Mouse (Mus musculus): ENCODE data around the gene Galntl6. TPM values are rescaled to one million over a fixed set of nuclear protein-coding genes. Genes with fewer than 3 reads are reported as not detected.

Gene Galntl6
- polyA plus RNA-seq, 1 experiment from 2014 or later: 10.3 TPM

DNA sequence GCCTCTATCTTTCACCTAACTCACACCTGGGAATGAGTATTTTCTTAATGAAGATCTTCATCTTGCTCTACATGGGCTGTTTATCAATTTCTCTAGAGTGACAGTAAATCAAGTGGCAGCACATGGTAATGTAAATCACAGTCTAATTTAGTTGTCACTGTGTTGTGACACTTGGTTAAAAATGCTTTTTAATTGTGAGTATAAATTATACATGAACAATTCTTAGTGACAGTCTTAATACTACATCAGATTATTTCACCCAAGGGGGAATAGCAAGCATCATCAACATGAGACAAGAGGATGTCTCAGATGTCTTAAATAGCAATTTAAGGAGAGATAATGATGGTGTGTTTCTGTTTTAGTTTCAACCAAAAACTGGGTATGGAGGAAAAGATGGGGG, 88.1 kb downstream of the Galntl6 start:
- H3K27me3 ChIP-seq: no peaks in the 10 kb centered on the region
- no peak for ATAC-seq (ENCODE audit: low read depth)
- no peak overlapping the region for H3K27ac ChIP-seq (replicated peaks)
- no peaks in the 10 kb centered on the region for H3K4me1 ChIP-seq (replicated peaks)
- H3K9ac ChIP-seq: no peak overlapping the region
- no peaks in the 10 kb centered on the region for H3K9me3 ChIP-seq
- no peaks in the 10 kb centered on the region for H3K36me3 ChIP-seq
- no peak overlapping the region for H3K4me3 ChIP-seq
- no peak overlapping the region for H3K4me2 ChIP-seq

DNA sequence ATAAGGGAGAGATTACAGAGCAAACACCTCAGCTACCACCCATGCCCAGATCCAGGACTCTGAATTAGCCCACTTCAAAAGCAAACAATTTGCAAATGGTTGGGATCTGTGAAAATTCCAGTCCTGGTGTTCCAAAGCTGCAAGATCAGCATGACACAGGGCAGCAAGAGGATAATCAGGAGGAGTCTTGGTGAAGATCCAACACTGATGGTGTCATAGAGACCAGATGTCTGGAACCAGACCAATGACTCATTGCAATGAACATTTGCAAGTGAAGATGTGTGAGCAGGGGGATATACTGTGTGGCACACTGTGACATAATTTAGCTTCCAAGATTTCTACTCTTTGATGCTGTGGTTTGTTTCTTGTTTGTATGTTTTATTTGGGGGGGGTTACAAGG, 107.2 kb downstream of the Galntl6 start:
- H3K4me1 ChIP-seq (replicated peaks): no peaks in the 10 kb centered on the region
- no peak overlapping the region for H3K27ac ChIP-seq (replicated peaks)
- no peaks in the 10 kb centered on the region for H3K27me3 ChIP-seq
- no peak overlapping the region for H3K9ac ChIP-seq
- H3K36me3 ChIP-seq: no peaks in the 10 kb centered on the region
- H3K4me3 ChIP-seq: no peak overlapping the region
- ATAC-seq (ENCODE audit: low read depth): no peak
- no peaks in the 10 kb centered on the region for H3K9me3 ChIP-seq
- no peak overlapping the region for H3K4me2 ChIP-seq

DNA sequence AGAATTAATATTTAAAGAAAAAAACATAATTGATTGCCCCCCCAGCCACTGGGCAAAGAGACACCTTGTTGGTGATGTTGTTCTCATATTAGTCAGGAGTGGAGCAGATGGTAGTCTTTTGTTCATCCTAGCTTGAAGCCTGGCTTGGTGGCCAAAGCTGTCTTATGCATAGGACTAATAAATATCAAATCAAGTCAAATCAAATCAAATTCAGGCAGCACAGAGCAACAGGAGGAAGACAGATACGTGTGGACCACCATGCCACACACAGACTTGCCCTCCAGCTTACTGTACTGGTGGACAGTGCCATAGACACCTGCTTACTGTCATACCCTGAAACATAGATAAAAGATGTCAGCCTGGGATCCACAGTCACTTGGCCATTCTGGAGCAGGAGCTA, 110.6 kb downstream of the Galntl6 start:
- ATAC-seq (ENCODE audit: low read depth): no peak
- Histone ChIP-seq H3K27ac (replicated peaks) (no peak overlapping the region), H3K4me1 (replicated peaks) (no peaks in the 10 kb centered on the region), H3K4me3 (no peak overlapping the region), H3K27me3 (no peaks in the 10 kb centered on the region), H3K4me2 (no peak overlapping the region), H3K9ac (no peak overlapping the region), H3K9me3 (no peaks in the 10 kb centered on the region), H3K36me3 (no peaks in the 10 kb centered on the region)
- WGBS: 92% methylated on average over 1 of the region's 1 CpGs

DNA sequence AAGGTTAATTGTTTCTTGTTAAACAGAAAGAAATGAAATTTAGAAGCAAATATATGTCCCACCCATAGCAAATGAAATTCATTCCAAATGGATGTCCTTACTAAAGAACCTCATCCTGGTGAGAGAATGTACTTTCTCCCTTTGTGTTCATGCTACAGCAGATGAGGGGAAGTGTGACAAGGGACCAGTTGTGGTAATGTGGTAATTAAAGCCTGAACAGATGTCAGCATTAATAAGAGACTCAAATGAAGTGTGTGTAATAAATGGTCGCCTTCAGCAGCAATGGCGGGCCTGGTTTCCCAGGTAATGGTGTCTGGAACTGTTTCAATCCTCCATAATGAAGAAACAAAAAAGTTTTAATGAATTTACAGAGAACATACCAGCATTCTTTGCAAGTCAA, 158.7 kb downstream of the Galntl6 start:
- no peaks in the 10 kb centered on the region for H3K36me3 ChIP-seq
- 39% methylated on average over 2 of the region's 2 CpGs for WGBS
- H3K9ac ChIP-seq: no peak overlapping the region
- no peak overlapping the region for H3K4me2 ChIP-seq
- H3K4me1 ChIP-seq (replicated peaks): no peaks in the 10 kb centered on the region
- no peak overlapping the region for H3K4me3 ChIP-seq
- ATAC-seq (ENCODE audit: low read depth): peak; percentile 71; the same call in 1 of the 2 replicates
- H3K27me3 ChIP-seq: no peaks in the 10 kb centered on the region
- peaks cover 14% of the 10 kb centered on the region; the same call in 1 of the 2 replicates for H3K9me3 ChIP-seq
- no peak overlapping the region for H3K27ac ChIP-seq (replicated peaks)

DNA sequence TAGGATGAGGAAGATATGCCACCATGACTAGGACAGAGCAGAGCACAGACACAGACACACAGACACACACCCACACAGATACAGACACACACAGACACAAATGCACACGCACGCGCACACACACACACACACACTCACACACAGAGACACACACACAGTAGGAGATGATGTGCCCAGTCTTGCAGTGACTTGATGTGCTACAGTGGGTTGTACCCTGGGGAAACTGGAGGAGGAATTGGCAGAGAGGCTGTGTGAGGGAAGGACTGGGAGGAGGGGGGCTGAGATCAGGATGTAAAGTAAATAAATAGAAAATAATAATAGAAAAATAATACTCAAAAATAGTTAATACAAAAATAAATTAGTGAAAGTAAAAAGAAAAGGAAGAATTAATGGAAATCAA, 174.5 kb downstream of the Galntl6 start:
- Histone ChIP-seq H3K36me3 (no peaks in the 10 kb centered on the region), H3K4me3 (no peak overlapping the region), H3K4me2 (no peak overlapping the region), H3K9me3 (no peaks in the 10 kb centered on the region), H3K9ac (no peak overlapping the region), H3K27ac (replicated peaks) (no peak overlapping the region), H3K4me1 (replicated peaks) (no peaks in the 10 kb centered on the region), H3K27me3 (no peaks in the 10 kb centered on the region)
- WGBS: 88% methylated on average over 3 of the region's 3 CpGs
- no peak for ATAC-seq (ENCODE audit: low read depth)

DNA sequence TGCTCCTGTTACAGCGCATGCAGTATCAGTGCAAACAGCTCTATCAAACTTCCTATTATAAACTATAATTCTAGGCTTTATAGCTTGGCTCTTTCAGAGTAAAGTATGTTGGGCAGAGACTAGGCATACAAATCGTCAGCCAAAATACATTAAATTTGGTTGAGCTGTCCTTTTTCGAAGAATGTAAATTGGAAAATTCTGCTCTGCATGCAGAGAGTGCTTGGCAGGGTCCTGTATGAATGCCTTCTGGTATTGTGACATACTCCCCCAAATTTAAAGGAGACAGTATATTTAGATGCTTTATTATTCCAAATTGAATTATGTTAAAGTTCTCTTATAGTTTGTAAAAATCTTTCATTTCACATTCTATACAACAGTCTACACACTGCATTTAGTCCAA, 220.7 kb downstream of the Galntl6 start:
- H3K36me3 ChIP-seq: no peaks in the 10 kb centered on the region
- 87% methylated on average over 3 of the region's 3 CpGs for WGBS
- ATAC-seq (ENCODE audit: low read depth): no peak
- H3K9me3 ChIP-seq: no peaks in the 10 kb centered on the region
- H3K9ac ChIP-seq: no peak overlapping the region
- no peak overlapping the region for H3K4me3 ChIP-seq
- H3K27ac ChIP-seq (replicated peaks): no peak overlapping the region
- no peaks in the 10 kb centered on the region for H3K27me3 ChIP-seq
- H3K4me2 ChIP-seq: no peak overlapping the region
- H3K4me1 ChIP-seq (replicated peaks): no peaks in the 10 kb centered on the region

DNA sequence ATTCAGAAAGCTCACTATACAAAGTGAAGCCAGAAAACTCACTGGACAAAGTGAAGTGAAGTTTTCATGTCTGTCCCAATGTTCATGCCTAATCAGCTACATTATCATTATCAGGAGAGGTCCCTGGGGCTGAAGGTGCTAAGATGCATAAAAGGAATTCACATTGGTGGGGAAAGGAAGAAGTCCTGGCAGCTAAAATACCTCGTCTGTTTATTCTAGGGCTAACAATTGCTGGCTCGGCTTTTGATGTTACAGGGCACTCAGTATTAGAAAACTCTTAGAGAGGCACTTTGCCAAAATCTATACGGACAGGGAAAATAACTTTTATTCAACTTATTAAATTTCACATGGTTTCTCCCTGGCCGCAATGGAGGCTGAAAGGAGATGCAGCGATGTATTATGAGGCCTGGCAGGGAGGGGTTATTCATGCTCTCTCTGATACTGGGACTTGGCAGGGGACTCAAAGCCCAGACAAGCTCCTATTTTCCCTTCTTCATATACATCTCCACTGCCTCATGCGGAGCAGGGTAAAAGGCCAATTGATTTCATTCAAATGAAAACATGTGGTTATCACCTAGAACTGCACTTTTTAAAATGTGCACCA, 234.5 kb downstream of the Galntl6 start:
- peaks cover 5% of the 10 kb centered on the region; the same call in 1 of the 2 replicates for H3K4me1 ChIP-seq (replicated peaks)
- no peak overlapping the region for H3K4me3 ChIP-seq
- H3K9ac ChIP-seq: no peak overlapping the region
- no peaks in the 10 kb centered on the region for H3K36me3 ChIP-seq
- ATAC-seq (ENCODE audit: low read depth): no peak
- no peak overlapping the region for H3K4me2 ChIP-seq
- no peaks in the 10 kb centered on the region for H3K27me3 ChIP-seq
- no peaks in the 10 kb centered on the region for H3K9me3 ChIP-seq
- 35% methylated on average over 6 of the region's 6 CpGs for WGBS
- no peak overlapping the region for H3K27ac ChIP-seq (replicated peaks)

DNA sequence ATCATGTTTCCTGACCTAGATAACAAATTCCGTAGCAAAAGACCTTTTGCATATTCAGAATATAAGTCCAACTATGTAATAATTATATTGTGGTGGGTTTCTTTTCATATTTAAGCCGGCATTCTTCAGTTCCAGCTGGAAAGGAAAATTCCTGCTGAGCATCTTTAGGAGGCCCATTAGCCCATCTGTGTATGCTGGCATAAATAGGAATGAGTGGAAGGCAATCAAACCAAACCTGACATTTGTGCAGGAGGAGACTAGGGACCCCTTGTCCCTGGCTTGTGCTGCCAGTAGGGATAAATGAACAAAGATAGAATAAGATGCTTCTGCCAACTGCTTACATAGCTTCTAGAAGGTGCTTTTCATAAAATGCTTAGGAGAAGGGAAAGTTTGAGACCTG, 243.4 kb downstream of the Galntl6 start:
- H3K9ac ChIP-seq: no peak overlapping the region
- no peaks in the 10 kb centered on the region for H3K4me1 ChIP-seq (replicated peaks)
- H3K27me3 ChIP-seq: no peaks in the 10 kb centered on the region
- H3K4me3 ChIP-seq: no peak overlapping the region
- H3K4me2 ChIP-seq: no peak overlapping the region
- no peaks in the 10 kb centered on the region for H3K9me3 ChIP-seq
- WGBS: 80% methylated on average over 2 of the region's 2 CpGs
- no peaks in the 10 kb centered on the region for H3K36me3 ChIP-seq
- ATAC-seq (ENCODE audit: low read depth): no peak
- no peak overlapping the region for H3K27ac ChIP-seq (replicated peaks)

DNA sequence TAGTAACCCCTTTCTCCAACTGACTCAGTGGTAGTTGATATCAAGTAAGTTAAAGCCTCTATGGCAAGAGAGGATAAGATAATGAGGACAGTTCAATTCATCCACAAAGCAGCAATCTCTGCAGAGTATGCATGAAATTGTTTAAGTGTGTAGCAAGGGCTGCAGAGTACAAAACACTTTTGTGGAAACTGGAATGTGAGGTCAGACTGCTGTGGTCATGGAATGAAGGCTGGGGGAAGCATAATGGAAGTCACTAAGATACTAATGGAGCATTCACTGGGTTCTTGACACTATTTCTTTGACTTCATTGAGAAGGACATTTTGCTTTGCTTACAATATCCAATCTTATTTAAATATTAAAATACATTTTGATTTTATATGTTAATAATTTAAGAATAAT, 252.4 kb downstream of the Galntl6 start:
- H3K9ac ChIP-seq: no peak overlapping the region
- no peaks in the 10 kb centered on the region for H3K9me3 ChIP-seq
- H3K4me2 ChIP-seq: no peak overlapping the region
- no peaks in the 10 kb centered on the region for H3K4me1 ChIP-seq (replicated peaks)
- no peak overlapping the region for H3K4me3 ChIP-seq
- no peak for ATAC-seq (ENCODE audit: low read depth)
- H3K36me3 ChIP-seq: no peaks in the 10 kb centered on the region
- H3K27ac ChIP-seq (replicated peaks): no peak overlapping the region
- no peaks in the 10 kb centered on the region for H3K27me3 ChIP-seq

DNA sequence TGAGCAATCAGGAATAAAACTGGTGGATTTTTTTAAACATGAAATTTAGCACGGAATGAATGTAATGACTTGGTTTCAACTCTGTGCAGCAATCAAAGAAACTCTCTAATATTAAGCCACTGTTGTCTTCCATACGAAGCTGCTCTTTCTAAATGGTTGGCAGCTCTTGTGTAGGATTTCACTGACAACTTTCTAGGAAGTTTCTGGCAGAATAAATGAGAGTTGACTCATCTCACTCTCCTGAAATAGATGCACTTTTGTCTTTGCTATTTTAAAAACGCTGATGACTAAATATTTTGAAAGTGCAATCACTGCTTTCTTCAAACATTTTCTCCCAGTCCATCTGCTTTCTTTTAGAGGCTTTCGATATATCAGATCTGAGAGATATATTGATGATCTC, 256.8 kb downstream of the Galntl6 start:
- Histone ChIP-seq H3K4me1 (replicated peaks) (no peaks in the 10 kb centered on the region), H3K4me3 (no peak overlapping the region), H3K4me2 (no peak overlapping the region), H3K27me3 (no peaks in the 10 kb centered on the region), H3K36me3 (no peaks in the 10 kb centered on the region), H3K9ac (no peak overlapping the region), H3K9me3 (no peaks in the 10 kb centered on the region), H3K27ac (replicated peaks) (no peak overlapping the region)
- ATAC-seq (ENCODE audit: low read depth): no peak
- 82% methylated on average over 4 of the region's 4 CpGs for WGBS

DNA sequence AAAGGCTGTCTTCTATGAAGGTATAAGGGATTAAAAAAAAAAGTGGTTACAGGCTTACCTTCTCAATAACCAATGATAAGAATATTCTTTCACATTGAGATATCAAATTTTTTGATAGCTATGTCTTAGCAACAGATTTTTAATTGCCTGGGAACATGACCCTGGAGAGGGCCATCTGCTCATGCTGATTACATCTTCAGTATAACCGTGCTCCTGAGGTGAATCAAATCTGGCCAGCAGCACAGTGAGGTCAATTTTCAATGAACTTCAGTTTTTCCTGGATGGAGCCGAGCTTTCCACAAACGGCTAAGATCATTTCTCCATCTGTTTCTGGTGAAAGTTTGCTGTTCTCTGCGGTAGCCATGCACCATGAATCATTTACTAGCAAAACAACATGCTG, 306.0 kb downstream of the Galntl6 start:
- H3K4me1 ChIP-seq (replicated peaks): no peaks in the 10 kb centered on the region
- no peaks in the 10 kb centered on the region for H3K9me3 ChIP-seq
- H3K9ac ChIP-seq: no peak overlapping the region
- H3K27me3 ChIP-seq: no peaks in the 10 kb centered on the region
- 53% methylated on average over 4 of the region's 4 CpGs for WGBS
- H3K27ac ChIP-seq (replicated peaks): no peak overlapping the region
- H3K4me3 ChIP-seq: no peak overlapping the region
- no peak overlapping the region for H3K4me2 ChIP-seq
- no peaks in the 10 kb centered on the region for H3K36me3 ChIP-seq
- ATAC-seq (ENCODE audit: low read depth): no peak

DNA sequence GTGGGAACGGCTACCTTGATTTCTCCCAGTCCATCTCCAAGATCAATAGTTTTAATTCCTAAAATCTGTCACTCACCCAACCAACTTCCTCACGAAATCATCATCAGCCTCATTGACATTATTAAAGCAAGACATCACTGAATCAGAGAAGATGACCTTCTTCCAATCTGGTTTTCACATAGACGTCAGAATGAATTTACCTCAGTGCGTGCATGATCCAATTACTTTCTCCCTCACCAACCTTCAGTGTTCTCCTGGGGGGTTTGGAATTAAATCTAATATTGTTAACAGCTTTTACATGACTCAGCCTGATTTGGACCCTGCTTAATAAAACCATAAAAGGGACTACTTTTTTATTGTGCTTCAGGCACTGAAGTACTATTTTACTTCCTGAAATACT, 307.7 kb downstream of the Galntl6 start:
- no peak for ATAC-seq (ENCODE audit: low read depth)
- H3K9me3 ChIP-seq: no peaks in the 10 kb centered on the region
- no peaks in the 10 kb centered on the region for H3K4me1 ChIP-seq (replicated peaks)
- H3K4me2 ChIP-seq: no peak overlapping the region
- no peak overlapping the region for H3K9ac ChIP-seq
- H3K4me3 ChIP-seq: no peak overlapping the region
- no peak overlapping the region for H3K27ac ChIP-seq (replicated peaks)
- H3K27me3 ChIP-seq: no peaks in the 10 kb centered on the region
- H3K36me3 ChIP-seq: no peaks in the 10 kb centered on the region
- 78% methylated on average over 4 of the region's 4 CpGs for WGBS

DNA sequence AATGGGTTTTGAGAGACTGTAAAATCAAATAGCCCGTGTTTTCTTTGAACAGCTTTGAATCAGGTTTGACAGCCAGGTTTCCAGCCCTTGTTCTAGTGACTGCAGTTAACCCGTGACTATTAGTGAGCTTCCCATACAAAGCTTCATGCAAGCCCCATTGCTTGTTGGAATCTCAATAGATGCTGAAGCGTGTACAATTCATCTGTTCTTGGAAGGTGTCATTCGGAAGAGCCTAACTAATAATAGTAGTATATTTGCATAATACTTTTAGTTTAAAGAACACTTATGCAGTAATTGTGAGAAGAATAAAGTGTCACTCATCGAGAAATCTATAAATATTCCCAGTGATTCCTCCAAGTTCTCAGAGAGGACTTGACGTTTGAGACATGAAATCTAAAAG, 314.6 kb downstream of the Galntl6 start:
- H3K9ac ChIP-seq: no peak overlapping the region
- no peak overlapping the region for H3K4me2 ChIP-seq
- 78% methylated on average over 6 of the region's 6 CpGs for WGBS
- no peaks in the 10 kb centered on the region for H3K27me3 ChIP-seq
- H3K27ac ChIP-seq (replicated peaks): no peak overlapping the region
- no peaks in the 10 kb centered on the region for H3K4me1 ChIP-seq (replicated peaks)
- ATAC-seq (ENCODE audit: low read depth): no peak
- H3K9me3 ChIP-seq: no peaks in the 10 kb centered on the region
- H3K4me3 ChIP-seq: no peak overlapping the region
- H3K36me3 ChIP-seq: no peaks in the 10 kb centered on the region
